Mouse (Mus musculus) CD4-positive, CD25-positive, alpha-beta regulatory T cell, adult 2 months (primary cell): ENCODE data around the gene Ctnna3.
A peak's percentile ranks its signal among the peaks of the same experiment; 100 is the strongest.
"Not testable (repeated sequence)": the region's sequence is repeated elsewhere in the genome, so short reads cannot be mapped to it uniquely, and the experiment has no call there.

Experiments used
- DNase-seq: peaks from one replicate; pipeline ENCODE4 v3.0.0-alpha.2; 2012; ENCODE audit warnings: low read depth, low spot score

Gene Ctnna3

DNA sequence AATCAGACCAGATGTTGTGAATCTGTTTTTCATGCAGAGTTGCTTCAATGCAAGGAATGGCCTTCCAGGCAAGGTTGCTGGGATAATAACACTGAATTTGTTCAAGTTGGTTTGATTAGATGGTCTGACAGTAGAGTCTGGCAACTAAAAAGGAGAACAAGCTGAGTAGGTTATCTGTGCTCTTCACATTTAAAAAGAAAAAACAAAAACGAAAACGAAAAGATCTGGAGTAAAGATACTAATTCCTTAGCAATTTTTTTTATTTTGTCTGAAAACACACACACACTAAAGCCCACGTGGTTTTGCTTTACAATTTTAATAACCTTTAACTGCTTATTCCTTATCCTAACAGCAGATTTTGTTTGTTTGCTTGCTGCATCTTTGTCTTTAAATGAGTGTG is 1141.4 kb downstream of the Ctnna3 start:
- no peak for DNase-seq

DNA sequence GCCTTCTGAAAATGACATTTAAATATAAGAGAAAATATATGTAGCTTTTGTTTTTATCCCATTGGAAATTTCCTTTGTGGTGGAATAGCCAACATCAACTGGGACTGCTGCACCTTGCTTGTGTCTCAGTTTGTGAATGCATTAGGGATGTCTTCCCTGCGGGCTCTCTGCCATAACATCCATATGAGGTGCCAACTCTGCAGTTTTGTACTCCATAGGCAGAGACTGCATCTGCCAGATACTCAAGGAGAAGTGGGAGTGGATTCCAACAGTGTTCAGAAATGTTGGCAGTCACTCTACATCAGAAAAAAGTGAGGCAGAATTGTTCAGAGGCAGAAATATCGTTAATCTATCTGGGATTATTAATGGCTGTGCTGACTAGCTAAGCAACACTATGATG is 1158.2 kb downstream of the Ctnna3 start:
- DNase-seq, result no peak

DNA sequence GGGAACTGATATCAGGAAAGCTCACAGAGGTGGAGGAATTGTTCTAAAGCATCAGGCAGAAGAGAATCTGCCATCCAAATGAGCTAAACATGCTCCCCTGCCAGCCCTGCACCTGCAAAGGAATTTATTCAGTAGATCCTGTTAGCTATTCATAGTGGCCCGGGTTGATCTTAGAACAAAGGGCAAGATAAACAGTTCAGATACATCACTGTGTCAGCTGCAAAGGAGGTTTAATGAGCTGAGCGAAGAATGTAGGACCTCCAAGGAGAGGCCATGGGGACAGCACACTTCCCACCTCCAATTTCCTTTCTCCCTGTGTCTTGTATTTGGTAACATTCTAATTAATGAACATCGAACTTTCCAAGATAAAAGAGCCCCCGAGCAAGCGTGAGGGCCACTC is 1206.9 kb downstream of the Ctnna3 start:
- DNase-seq, result no peak

DNA sequence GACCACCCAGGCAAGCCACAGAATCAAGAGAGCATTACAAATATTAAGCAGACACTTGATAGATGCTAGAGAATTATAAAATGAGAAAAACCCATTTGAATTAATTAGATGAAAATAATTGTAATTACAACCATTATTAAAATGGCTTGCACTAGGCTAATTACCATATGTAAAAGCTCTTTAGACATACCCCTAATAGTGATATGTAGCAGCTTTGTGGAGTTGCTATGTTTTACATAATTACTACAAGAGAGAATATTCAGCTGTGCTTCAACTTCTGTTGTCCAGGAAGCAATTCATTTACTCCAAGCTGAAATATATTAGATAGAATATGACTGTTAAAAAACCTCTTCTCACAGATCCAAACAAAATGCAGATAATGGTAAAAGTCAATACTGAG is 1209.2 kb downstream of the Ctnna3 start:
- no peak for DNase-seq

DNA sequence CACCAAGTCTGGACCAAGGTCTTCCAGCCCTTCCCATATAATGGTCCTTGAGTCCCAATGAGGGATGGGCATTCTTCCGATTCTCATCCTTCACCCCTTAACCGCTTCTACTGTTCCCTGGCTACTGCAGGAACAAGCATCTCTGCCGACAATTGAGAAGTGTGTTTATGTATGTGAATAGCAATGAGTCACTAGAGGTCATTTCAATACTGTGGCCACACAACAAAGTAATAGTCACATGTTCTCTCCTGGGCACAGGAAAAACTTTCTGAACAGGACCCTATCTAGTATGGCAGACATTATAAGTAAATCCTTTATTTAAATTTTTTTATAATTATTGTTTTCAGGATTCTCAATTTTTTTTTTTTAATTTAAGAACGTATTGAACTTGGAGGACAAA is 1211.2 kb downstream of the Ctnna3 start:
- no peak for DNase-seq

DNA sequence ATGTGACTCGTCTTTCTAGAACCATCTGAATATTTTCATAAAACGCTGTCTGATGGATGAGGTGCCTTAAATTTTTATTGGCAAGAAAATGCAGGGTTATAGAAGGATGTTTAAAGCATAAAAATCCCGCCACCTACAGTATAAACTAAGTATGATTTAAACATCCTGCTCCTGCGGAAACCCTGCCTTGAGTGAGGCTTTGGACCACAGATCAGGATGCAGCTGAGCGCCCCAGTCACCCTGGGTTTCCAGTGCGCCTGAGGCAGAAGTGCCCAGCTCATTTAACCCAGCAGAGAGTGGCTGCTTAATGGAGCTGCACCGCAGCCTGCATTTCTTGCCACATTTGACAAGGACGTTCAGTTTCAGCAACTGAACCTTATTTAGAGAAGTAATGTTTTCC is 1211.7 kb downstream of the Ctnna3 start:
- no peak for DNase-seq

DNA sequence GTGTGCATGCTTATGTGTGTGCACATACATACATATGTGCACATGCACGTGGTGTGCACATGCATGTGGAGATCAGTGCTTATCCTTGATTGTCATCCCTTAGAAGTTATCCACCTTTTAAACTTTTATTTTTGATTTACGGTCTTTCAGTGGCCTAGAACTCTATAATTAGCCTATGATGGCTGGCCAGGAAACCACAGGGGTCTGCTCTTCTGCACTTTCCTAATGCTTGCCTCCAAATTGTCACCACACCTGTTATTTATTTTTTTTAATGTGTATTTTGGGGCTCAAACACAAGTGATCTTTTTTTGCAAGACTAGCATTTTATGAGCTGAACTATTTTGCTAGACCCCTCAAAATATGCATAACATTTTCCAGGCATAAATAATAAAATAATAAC is 1214.1 kb downstream of the Ctnna3 start:
- DNase-seq, result no peak

DNA sequence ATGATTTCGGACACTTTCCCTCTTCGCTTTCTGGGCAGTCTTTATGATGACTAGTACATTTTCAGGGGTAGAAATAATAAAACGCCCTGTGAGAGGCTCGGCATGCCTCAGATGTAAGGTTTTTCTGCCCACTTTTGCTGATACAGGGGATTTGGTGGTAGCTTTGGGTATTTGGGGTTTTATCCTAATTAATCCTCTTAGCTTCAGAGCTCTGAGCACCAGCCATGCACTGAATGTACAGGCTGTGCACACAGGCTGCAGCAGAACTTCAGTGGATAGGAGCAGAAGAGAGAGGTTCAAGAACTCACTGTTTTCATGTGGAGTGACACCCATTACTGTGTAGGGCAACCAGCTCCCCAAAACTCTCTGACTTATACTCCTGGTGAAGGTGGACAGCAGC is 1231.3 kb downstream of the Ctnna3 start:
- DNase-seq, result no peak

DNA sequence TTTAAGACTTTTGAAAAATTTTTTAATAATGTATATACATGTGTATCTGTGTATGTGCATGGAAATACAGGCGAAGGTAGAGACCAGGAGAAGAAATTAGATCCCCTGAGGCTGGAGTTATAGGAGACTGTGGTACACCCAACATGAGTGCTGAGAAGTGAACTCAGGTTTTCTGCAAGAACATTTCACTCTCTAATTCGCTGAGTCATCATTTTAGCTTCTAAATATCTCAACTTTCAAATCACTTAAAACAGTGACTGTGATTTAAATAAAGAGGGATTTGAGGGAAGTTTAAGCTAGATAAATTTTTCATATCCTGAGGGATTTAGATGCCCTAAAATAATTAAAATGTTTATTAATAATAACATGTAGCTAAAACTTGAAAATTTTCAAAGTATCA is 1241.6 kb downstream of the Ctnna3 start:
- DNase-seq, result no peak

DNA sequence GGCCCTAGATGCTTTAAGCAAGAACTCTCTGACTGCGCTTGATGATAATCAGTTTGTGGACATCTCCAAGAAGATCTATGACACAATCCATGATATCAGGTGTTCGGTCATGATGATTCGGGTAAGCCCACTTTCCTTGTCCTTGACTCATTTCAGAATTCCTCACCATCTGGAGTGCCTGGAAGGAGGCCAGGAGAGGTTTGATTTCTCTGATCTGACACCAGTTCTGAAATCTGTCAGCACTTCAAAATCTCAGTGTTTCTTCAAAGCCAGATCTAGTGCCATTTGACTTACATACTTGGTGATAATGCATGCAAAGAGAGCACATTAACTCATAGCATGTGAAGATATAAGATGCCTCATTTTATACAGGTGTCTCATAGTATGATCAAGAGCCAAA is 1245.9 kb downstream of the Ctnna3 start:
- DNase-seq, result no peak

DNA sequence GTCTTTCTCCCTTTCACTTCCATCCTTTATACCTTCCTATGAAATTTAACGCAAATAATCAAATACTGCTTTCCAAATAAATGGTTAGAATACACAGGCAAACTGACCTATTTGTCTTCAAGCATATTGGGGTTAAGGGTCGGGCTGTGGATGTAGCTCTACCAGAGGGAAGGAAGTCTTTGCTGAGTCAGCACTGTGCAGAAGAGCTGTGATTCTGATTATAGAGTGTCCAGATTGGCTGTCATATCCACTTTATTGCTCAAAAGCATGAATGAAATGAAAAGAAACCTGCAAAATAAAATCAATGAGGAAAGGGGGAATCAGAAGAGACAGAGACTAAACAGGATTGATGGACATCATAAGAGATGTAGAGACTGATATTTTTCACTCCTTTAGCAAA is 1280.1 kb downstream of the Ctnna3 start:
- DNase-seq, result no peak

DNA sequence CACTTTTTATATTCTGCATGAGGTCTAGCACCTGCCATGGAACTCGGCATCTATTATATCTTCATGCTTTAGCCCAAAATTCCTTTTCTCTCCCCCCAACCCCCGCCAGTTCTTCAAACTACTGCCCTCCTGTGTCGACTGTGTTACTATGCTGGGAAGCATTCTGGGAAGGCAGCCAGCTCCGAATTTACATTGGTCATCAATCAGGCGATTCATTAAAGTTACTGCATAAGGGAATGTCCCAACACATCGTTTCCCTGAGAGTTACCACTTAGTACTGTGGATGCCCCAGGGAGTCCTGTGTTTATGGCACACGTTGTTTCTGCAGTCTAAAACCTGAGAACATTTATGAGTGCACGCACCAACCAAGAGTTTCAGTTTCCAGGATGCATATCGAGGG is 1288.1 kb downstream of the Ctnna3 start:
- DNase-seq, result no peak

DNA sequence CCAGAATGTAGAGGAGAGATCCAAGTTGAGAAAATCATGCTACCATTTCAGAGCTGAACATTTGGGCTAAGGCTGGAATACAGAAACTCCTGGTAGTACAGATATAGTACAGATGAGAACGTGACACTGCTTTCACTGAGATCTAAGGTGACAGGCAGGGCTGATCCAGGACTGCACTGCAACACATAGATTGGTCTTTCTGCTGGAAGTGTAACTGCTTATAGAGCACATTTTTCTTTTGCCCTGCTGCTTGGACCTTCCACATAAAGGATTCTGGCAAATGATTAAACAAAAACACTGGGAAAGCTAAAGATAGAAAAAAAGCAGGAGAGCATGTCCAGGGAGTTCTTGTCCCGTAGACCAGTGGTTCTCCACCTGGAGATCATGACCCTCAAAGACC is 1305.8 kb downstream of the Ctnna3 start:
- no peak for DNase-seq

DNA sequence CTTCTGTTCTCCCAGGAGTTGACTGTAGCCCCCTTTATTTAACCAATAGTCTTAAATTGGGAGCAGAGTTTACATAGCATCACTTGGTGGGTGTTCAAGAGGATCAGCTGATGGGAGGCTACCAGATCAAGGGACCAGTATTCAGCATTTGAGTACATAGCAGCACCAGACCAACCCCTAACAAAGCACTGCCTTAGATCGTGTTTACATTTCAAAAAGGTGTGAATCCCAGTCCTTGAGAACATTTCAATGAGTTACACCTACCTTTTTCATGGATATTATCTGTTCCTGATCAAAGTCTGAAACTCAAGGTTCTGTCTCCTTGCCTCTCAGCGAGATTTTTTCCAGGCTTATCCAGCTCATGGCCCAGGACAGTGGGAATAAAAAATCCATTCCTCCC is 1306.7 kb downstream of the Ctnna3 start:
- no peak for DNase-seq

DNA sequence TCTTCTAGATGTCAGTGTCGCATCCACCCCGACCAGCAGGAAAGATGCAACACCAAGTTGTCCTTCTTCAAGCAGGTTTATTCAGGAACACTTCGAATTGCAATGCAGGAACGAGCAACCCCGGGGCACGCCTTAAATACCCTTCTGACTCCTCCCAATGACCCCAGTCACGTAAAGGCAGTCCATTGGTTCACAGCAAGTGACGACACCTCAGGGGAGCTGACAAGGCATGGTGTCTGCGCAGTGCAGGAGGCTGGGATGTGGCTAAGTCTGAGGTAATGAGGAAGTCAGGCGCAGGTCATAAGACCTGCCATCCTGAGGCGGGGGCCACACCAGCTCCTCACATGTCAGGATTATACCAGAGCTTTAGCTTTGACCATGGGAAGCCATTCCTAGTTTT is 1311.8 kb downstream of the Ctnna3 start:
- not testable (repeated sequence) for DNase-seq

DNA sequence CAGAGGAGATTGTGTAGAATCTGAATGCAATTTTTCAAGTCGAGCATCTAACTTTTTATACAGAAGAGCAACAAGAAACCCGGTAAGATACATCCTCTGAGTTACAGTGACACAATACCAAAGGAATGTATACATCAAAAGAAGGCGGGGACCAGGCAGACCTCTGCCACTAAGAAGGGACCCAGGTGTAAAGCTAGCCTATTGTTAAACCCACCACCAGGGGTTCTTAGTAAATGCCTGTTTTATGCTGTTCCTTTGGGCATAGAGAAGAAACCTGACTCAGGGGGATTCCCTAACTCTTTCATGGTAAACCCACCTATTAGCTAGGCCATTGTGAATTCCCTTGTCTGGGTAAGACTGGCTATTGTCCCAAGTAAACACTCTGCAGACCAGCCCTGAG is 1314.2 kb downstream of the Ctnna3 start:
- DNase-seq, result not testable (repeated sequence)

DNA sequence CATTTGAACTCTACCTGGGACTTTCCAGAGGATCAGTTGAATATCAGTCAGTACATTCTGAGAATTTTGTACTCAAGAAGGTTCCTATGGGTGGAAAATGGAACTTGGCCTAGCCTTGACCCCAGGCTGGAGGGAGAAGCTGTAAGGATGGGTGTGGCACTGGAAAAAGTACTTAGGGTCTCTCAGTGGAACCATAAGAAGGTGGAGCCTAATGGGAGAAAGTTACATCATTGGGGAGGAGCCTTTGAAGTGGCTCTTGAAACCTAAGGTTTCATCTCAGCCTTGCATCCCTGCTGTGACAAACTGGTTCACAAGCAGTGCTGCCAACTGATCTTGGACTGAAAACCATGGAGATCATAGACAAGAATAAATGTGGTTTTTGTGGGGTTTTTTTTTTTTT is 1318.8 kb downstream of the Ctnna3 start:
- no peak for DNase-seq

DNA sequence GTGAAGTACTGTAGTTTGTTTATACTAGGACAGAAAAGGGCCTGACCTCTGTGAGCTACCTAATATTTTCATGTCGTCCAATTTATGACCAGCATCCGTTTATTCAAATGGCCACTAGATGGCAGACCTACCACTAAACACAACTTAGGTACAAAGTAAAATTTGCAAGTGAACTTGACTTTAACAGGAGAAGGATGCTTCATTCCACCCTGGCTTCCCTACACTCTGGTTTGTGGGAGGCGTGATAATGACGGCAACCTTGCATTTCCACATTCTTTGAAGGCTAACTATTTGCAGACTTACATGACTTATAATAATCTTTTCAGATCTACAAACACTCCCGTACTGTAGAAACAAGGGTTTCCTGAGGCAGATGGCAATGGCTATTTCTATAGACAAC is 1320.9 kb downstream of the Ctnna3 start:
- DNase-seq, result peak; percentile 2

DNA sequence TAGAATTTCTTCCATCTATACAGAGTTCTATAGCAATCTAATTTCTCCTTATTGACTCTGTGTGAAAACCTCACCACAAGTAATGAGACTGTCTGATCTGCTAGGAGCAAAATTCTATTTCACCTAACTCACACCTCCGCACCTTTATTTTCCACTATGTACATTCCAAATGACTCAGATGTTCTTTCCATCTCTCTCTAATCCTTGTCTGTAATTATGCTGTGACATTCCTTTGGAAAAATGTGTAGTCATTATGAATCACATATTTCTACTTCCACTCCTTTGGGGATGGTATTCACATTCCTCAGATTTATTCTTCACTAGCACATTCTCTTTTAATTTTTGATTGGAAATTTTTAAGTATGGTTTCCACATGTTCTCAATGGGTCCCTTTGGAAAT is 1406.4 kb downstream of the Ctnna3 start:
- no peak for DNase-seq

DNA sequence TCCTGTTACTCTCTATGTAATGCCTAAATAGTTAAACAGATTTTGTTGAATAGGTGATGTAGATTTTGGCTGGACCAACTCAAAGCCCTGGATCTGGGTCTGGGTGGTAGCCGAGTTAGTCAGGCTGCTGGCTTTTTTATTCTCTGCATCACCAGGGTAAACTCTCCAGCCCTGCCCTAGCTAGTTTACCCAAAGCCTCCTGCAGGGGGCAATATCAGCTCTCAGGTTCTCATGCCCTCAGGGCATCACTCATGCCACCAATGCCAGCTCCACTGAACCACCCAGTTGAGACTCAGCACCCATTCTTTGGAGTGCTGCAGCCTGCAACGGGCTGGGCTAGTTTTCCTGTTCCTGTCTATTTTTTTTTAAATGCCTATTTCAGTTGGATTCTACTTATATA is 1431.5 kb downstream of the Ctnna3 start:
- no peak for DNase-seq

DNA sequence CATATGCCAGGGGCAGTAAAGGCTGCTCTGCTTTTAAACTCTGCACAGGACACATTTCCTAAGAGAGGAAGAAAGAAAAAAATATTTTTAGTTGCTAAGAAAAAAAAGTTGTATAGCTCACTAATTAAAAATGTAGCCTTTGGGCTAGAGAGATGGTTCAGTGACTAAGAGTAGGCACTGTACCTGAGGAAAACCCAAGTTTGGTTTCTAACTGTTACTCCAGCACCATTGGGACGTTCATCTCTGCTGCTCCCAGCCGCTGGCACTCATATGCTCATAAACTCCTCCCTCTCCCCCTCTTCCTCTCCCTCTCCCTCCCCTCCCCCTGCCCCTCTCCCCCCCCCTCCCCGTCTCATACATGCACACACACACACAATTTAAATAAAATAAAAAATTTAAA is 1441.0 kb downstream of the Ctnna3 start:
- no peak for DNase-seq

DNA sequence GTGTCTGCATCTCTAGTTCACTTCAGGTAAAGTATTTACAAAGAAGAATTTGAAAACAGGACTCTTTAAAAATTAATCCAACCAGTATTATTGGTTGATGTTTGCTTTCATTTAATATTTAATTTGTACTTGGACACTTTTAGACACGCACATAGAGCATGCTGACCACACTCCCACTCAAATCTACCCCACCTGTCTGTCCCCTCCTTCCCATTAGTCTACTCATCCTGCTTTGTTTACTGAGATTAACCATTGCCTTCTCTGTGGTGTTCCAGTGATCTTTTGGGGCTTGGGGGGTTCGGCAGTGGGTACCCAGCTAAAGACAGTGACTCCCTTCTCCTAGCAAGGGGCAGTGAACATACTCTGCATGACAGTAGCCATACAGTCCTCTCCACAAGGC is 1446.6 kb downstream of the Ctnna3 start:
- no peak for DNase-seq

DNA sequence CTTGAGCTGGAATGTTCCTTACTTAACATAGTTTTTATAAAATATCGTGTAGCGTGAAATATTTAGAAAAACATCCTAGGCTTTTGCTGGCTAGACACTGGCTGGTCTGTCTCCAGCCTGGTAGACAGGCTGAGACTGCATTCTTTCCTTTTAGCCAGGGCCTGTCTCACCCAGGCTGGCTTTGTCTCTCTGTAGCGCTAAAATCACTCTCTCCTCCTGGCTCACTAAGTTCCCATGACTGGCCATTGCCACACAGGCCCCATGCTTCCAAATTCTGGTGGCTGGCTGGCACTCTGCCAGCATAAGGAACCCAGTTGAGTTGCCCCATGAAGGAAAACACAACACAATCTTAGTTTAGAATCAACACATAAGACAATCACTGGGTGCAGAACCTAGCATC is 1450.0 kb downstream of the Ctnna3 start:
- DNase-seq, result no peak

DNA sequence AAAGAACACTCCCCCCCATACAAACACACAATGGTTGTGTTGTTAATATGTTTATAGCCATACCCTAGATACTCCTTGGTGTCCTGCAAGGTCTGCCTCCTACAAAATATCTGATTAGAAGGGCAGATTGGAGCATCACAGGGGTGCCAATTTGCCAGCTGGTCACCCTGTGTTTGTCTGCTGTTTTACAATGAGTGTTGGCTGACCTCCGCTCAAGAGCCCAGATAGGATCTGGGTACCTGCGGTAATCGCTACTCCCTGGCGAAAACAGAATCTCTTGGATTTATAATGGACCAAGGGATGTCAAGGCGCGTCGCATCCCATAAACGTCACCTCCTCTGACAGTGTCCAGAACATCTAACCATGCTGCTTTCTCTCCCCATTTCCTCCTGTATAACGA is 1457.0 kb downstream of the Ctnna3 start:
- no peak for DNase-seq

DNA sequence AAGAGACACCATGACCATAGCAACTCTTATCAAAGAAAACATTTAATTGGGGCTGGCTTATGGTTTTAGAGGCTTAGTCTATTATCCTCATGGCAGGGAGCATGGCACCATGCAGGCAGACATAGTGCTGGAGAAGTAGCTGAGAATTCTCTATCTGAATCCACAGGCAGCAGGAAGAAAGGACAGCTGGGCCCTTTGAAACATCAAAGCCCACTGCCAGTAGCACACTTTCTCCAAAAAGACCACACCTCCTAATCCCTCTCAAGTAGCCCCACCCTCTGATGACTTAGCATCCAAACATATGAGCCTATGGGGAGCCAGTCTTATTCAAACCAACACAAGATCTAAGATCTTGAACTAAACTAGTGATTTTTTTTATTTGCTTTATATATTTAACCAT is 1462.6 kb downstream of the Ctnna3 start:
- no peak for DNase-seq
